Mouse (Mus musculus) embryo, embryonic 11 days (tissue): Measurements from ENCODE around the gene Calhm3.
A peak's percentile ranks its signal among the peaks of the same experiment; 100 is the strongest.

ENCODE experiments used
- DNase-seq: peaks from one replicate; pipeline ENCODE4 v3.0.0-alpha.2; 2015

The Calhm3 gene

DNA sequence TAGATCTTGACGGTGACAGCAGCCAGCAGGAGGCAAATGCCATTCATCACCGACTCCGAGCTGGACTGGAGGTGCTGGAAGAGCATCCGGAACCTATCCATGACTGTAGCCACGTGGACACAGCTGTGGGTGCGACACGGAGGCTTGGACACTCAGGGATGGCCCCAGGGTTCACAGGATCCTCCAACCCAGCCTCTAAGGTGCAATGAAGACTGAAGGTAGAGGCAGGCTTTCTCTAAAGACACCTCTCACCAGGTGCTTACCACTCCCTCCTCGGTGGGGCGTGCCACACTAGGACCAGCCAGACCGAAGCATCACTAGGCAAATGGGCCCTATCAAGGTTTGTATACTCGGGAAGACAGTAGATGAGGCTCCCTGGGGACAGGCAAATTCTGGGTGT, at the start of gene Calhm3:
TSS of gene Calhm3 (minus strand) at position 101 of the 400 bp plus-strand sequence.
- no peak for DNase-seq

DNA sequence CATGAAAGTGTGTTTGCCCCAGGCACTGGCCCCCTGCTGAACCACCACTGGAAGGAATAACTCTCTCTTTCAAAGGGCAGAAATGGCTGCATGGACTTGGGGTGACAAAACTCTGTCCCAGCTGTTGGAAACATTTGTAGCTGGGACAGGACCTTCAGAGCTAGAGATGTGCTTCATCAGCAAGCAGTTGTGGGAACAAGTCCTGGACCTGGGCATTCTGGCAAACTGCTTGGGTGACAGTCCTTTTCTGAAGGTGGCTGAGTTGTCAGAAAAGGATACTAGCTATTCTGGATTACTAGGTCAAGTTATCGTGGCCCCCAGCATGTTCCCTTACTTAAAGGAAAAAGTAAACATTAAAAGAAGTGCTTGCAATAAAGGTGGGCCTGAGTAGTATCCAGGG, 48.6 kb upstream of the Calhm3 start:
- DNase-seq, result no peak

DNA sequence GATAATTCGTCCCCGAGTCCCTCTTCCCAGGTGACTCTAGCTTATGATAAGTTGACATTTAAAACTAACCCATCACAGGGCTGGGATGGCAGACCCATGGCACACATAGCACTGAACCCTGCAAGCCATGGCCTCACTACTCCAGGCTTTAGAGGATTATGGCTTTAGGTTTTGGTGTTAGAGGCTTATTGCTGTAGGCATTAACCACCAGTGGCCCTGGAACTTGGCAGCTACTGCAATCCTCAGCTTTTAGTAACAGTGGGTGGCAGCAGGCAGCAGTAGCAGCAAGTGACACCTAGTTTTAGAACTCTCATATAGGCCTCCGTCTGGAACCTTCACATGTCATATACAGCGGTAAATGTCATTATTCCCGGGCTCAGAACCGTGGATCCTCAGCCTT, 47.1 kb upstream of the Calhm3 start:
- DNase-seq, result no peak

DNA sequence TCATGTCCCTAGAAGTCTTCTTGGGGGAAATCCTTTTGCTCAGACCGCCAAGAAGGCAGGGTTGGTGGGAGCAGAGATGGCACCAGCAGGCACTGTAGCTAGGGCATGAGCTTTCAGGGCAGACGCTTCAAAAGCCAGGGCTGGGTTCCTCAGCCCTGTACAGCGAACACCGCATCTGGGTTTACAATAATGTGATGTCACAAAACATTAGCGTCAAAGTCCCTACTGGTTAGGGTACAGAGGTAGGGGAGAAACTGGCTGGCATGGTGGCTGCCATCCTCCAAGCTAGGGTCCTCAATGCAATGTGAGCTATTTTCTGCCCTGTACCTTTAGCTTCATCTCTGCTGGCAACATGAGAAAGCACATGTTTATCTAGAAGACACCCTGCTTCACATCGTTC, 45.5 kb upstream of the Calhm3 start:
- no peak for DNase-seq

DNA sequence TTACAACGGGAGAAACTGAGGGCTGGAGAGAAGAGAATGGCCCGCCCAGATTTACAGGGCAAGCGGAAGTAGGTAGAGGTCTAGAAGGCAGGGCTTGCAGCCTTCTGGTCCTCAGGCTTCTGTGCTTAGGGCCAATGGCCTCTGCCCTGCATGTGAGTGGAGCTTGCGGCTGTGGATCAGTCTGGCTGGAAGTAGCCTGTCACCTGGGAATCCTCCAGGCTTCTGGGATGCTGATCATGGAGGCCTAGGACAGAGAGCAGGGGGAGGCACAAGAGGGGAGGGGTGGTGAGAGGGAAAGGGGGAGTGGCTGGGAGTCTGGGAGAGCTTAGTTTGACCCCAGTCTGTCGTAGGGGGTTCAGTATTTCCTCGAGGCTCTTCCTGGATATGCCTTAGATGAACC, 44.9 kb upstream of the Calhm3 start:
- DNase-seq, result no peak

DNA sequence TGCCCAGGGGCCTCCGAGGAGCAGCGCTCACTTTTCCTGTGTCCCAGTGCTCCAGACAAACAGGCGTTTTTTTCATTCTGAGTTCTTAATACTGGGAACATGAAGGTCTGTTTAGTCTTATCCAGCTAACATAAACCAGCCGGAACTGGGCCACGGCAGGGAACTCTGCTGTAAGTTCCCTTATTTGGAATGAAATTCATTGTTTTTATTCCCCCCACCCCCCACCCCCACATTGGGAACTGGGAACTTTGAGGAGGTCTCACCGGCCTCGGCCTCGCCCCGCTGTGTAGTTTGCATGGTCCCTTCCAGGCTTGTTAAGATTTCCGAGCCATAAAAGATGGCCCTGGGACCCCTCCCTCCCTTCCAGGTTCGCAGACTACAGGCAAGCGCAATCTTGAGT, 44.4 kb upstream of the Calhm3 start:
- no peak for DNase-seq

DNA sequence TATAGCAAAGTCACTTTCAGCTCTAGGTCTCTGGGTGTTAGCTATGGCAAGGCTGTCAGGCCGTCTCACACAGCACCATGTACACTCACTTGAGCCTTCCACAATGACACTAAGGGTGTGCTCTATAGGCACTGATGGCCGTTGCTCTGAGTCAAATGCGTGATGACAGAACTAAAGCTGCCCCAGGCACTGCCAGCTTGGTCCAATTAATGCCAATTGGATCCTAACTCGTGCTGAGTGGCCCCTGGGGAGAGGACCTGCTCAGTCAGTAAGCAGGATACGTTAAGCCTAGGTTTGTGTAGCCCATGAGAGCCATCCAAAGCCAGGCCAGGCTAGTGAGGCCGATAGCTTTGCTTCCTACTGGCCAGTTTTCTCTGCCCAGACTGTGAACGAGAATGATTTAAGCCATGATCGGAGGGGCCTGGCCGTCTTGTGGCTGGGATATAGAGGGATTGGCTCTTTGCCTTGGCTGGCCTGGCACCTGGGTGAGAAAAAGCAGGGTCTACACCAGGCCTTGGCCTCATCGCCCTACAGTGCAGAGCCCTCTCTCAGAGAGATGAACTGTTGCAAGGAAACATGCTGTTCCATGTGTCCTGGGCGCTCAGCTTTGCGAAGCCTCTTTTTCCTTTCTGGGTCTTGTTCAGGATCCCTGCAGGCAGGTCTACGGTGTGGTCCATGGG, 41.2 kb upstream of the Calhm3 start:
- no peak for DNase-seq

DNA sequence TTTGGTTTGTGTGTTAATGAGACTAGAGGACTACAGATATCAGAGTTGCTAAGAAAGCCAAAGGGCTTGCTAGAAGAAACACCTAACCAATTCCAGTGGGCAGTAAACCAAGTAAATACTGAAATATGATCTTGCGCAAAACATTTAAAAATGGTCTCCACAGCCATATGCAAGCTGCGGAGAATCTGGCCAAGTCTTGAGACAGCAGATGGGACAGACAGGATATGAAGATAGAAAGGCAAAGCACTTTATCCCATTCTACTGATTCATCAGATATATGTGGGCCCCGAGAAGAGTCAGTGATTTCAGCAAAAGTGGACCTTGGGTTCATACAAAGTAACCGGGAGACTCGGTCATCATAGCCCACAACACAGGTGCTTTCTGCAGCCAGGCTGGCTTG, 34.6 kb upstream of the Calhm3 start:
- no peak for DNase-seq

DNA sequence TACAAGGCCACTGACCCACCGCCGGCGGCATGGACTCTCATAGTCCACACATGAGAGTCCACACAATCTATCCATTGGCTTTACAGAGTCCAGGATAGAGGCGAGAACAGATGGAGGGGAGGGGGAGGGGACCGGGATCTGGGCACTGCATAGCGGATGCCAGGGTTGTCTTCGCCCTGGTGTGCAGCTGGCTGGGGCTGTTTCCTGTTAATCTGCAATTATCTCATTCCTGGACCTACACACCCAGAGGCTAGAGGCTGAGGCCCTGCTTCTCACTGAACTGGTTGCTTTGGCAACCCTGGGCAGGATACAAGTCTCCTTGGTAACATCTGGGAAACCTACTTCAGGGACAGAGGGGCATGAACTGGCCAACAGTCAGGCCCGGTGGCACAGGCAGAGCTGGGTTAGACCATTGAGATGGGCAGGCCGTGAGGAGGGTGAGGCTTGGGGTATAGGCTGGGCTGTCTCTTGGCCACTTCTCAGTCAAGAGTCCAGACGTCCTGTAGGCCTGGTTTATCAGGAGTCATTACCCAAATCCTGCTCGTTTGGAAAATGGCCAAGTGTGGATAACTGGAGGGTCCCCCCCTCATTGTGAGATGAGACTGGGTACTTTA, 31.1 kb upstream of the Calhm3 start:
- no peak for DNase-seq

DNA sequence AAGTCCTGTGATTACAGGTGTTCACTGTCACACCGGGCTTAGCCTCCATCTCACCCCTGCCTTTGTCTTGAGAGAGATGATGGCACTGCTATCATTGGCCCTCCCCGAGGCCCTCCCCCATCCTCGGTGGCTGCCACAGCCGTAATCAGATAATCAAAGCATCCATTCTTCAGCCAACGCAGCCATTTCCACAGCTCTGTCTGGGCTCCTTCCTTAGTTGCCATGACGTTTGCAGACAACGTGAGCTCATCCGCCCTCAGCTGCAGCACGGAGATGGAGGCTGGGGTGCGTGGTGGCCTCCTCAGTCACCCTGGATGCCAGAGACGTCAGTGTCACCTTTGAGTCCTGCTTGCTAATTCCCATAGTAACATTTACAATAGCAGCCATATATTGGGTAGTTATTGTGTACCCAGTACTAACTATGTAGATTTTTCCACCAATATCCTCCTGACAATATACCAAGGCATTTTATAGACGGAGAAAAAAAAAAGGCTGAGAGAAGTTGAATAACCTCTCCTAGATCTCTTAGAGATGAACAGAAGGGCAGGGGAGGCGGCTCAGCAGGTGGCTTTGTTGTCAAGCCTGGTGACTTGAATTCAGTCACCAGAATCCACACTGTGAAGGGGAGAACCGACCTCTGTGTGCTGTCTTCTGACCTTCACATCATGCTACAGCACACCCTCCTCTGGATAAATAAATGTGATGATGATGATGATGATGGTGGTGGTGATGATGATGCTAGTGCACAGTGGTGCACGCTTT, 29.1 kb upstream of the Calhm3 start:
- DNase-seq, result no peak

DNA sequence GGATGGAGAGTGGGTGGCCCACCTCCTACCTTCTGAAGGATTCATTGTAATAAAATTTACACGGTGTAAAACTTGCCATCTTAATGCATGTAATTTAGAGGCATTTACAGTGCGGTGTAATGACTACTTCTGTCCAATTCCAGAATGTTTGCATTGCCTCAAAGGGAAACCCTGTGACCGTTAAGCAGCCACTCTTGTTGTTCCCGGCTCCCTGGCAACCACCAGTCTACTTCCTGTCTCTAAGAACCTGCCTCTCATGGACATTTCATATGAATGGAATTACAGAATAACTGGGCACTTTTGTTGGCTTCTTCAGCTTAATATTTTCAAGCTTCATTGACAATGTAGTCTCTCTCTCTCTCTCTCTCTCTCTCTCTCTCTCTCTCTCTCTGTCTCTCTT, 27.2 kb upstream of the Calhm3 start:
- DNase-seq, result no peak

DNA sequence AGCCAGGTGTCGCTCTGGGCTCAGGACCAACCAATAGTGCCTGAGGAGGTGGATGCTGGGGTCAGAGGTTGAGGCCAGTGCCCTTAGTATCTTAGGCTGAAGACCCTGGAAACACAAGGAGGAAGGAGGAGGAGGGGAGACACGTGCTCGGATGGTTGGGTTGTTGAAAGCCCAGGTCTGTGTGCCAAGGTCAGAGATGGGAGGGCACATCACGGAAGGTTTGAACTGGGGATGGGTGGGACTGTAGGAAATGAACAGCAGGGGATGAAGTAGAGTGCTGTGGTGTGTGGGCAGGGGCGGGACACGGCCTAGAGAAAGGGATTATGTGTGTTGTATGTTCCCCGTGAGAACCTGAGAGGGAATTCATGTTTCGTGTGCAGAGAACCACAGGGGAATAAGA, 26.7 kb upstream of the Calhm3 start:
- no peak for DNase-seq

DNA sequence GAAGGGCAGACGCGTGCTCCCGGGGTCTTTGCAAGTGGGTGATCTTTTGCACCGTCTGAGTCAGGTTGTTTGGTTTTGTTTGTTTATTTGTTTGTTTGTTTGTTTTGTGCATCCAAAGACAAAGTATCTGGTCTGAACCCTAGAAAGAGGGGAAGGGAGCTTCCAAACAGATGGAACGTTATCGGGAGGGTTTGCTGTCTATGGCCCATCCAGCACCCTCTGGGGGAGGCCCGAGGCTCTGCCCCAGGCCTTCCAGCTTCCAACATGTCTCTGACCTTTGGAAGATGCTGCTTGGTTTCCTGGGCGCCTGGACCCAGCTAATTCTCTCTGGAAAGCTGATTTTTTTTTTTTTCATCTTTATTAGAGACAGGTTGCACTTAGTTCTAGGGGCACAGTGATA, 22.4 kb upstream of the Calhm3 start:
- DNase-seq, result no peak

DNA sequence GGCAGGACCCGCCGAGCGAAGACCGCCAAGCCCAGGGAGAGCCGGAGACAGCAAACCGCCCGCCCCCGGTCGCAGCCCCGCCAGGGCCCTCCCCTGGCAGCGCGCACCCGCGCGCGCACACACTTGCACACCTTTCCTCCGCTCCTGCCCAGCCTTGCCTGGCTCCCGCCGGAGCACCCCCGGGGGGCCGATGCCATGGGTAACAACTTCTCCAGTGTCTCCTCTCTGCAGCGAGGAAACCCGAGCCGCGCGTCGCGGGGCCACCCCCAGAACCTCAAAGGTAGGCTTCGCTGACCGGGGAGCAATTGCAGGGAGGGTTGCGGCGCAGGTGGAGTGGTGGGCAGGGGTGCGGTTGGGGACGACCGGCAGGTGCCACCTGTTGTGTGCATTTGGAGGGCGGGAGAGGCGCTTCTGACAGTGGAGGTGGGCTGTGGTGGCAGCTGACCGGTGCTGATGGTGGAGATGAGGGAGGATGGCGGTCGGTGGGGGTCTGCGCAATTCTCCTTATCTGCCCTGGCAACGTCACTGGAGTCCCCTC, 21.8 kb upstream of the Calhm3 start:
- peak; percentile 41 for DNase-seq

DNA sequence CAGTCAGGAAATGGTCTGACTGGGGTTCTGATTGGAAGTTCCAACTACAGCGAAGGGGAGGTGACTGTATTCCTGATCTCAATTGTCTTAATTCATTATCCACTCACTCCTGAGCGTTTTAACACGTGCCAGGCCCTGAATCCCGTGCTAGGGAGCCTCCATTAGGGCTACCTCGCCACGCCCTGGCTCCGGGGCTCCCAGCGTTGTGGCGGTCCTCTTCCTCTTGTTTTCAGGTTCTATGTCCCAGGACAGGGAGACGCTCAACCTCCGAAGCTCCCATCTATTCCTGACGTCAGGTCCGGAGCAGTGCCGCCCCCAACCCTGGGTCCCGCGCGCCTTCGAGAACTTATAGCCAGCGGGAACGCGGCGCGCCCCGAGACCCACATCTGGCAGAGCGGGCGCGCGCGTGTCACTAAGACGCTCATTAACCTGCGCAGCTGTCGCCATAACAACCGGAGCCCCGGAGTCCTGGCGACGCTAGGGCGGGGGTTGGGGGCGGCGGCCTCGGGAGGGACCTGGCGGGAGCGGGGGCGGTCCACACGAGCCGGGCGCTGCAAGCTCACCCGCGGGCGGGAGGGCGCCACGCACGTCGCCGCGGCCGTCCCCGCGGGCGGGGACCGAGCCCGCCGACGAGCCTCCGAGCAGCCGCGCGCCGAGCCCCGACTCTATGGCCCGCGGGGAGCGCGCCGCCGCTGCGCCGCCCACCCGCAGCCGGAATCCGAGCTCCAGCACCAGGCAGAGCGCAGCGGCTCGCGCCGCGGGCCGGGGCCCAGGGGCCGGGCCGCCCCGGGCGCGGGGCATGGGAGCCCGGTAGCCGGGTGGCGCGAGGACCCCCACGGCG, 21.1 kb upstream of the Calhm3 start, which contains the start of gene Neurl1a:
TSS of gene Neurl1a (plus strand) at position 390 of the 841 bp plus-strand sequence.
- peak; percentile 85 for DNase-seq

DNA sequence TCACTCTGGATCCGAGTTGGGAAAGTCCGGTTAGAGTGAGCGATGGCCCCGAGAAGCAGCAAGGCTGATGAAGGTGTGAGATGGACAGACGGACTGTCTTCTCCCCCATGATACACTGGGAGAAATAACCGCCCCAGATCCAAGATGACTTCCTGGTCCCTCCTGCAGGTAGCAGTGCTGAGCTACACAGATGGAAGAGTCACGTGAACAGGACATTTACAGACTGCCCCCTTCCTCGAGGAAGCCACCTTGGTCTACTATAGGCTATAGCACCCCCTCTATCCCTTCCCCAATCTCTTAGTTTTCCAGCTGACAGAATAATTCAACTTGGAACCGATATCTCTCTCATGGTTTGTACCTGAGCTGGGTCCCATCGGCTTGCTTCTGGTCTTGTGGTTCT, 20.4 kb upstream of the Calhm3 start:
- DNase-seq, result peak; percentile 60

DNA sequence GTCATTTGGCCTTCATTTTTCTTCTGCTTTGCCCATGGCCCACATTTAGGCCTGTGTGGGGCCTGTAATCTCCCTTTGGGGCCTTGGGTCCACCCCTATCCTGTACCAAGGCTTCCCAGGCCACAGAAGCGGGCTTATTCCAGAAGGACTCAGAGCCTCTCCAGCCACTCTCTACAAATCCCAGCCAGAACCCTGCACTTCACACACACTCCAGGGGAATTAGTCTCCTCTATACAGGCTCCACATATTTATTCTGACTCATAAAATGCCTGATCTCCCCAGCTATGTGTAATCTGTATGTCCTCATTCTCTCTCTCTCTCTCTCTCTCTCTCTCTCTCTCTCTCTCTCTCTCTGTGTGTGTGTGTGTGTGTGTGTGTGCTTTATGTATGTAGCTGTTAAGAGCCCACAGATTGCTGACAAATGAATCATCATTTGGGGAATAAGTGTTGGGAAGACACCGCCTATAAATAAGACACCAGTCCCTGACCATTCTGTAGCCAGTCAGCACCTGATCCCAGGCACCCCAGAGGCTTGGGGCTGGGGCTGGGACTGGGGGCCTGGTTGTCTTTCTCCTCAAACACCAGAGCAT, 19.4 kb upstream of the Calhm3 start:
- no peak for DNase-seq

DNA sequence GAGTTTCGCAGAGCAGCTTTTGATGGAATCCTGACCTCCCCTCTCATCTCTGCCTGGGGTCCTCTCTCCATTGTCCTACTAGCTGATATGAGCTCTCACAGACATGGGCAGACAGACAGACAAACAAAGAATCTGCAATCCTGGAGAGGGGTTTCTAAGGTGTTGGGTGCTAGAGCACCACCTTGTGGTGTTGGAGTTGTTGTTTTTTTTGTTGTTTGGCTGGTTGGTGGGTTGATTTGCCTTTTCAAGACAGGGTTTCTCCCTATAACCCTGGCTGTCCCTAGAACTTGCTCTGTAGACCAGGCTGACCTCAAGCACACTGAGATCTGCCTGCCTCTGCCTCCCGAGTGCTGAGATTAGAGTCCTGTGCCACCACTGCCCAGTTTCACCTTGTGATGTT, 17.9 kb upstream of the Calhm3 start:
- DNase-seq, result no peak

DNA sequence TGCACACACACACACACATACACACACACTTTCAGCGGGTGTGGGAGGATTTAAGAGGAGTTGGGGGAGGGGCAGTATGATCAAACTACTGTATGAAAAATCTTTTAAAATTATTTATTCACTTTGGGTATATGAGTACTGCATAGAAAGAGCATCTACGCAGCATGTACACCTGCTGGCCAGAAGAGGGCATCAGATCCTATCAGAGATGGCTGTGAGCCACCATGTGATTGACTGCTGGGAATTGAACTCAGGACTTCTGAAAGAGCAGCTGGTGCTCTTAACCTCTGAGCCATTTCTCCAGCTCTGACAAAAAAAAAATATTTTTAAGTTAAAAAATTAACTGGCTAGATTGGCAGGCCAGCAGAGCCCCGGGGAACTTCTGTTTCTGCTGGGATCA, 17.0 kb upstream of the Calhm3 start:
- peak; percentile 47 for DNase-seq

DNA sequence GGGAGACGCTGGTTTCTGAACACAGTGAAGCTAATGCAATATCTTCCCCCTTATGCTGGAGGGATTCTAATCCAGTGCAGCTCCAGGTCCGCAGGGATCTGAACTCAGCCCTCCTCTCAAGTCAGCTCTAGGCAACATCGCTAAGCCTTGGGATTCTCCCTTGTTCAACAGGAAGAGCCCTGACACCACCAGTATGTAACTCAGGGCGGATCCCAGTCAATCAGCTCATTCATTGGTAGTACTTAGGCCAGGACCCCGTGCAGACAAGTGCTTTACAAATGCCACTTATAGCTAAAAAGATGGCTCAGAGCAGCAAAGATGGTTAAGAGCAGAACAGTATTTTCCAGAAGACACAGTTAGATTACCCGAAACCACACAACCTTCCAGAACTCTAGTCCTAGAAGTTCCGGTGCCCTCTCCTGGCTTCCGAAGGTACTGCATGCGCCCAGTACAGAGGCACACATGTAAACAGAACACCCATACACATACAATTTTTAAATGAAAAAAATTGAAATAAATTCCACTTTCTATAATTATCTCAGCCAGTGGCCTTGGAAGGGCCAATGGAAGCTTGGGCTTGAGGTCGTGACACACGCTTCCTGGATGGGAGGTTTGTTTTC, 11.3 kb upstream of the Calhm3 start:
- DNase-seq, result peak; percentile 87

DNA sequence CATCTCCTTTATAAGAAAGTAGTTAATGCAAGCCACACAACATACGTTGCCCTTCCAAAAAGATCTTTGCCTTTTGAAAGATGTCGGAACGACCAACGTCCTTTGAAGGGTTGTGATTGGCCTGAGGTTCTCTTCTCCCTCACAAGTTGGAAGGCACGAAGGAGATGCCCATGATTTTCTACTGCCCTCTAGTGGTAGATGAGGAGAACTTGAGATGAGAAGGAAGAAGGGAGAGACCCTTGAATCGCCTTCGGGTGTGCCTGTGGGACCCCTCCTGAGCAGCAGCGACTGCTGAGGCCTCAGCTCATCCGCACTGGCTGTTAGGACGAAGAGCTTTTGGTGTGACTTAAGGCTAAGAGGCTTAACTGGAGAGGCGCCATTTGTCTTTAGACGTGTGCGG, 10.7 kb upstream of the Calhm3 start:
- peak; percentile 84 for DNase-seq

DNA sequence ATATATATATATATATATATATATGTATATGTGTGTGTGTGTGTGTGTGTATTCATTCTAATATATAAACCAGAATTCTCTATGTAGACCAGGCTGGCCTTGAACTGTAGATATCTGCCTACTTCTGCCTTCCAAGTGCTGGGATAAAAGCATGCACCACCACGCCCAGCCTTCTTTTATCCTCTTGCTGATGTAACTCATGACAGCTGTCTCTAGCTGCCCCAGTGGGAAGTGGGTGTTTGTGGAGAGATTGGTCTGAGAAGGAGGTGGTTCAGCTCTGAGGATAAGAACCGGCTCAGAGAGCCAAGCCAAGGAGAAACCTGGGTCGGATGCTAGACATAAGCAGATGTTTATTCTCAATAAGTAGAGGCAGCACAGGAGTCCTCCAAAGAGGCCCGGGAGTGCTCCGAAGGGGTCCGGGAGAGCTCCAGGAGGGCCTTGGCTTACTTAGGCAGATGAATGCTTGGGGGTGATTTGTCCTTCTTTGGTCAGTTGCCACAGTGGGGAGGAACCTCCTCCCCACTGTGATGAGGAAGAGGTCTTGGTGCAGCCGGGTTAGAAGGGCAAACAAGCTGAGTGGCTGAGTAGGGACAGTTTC, 10.2 kb upstream of the Calhm3 start:
- DNase-seq, result no peak
